Mouse (Mus musculus) forebrain, embryonic 13.5 days (tissue): Measurements from ENCODE around the gene Vipr1. TPM values are rescaled to one million over a fixed set of nuclear protein-coding genes. Genes with fewer than 3 reads are reported as not detected.
"Not testable (repeated sequence)": the region's sequence is repeated elsewhere in the genome, so short reads cannot be mapped to it uniquely, and the experiment has no call there.

ENCODE experiments used
- ATAC-seq: fragments of 200-750 bp; cut with Nextera tagmentation; 2 replicates; pipeline ENCODE4 v1.8.0; 2017
- H3K27ac ChIP-seq: fragments of 300-500 bp; sonication (generic); 2 replicates; pipeline ENCODE4 v1.5.1; 2015; ENCODE audit warnings: inconsistent platforms, mild to moderate bottlenecking, moderate library complexity
- H3K27me3 ChIP-seq: fragments of 300-500 bp; sonication (generic); 2 replicates; pipeline ENCODE4 v1.6.1; 2015; ENCODE audit warnings: mild to moderate bottlenecking, inconsistent platforms
- H3K36me3 ChIP-seq: fragments of 300-500 bp; sonication (generic); 2 replicates; pipeline ENCODE4 v1.6.1; 2015; ENCODE audit warnings: mild to moderate bottlenecking, inconsistent platforms; ENCODE audit not compliant: poor library complexity, severe bottlenecking
- H3K4me1 ChIP-seq: fragments of 300-500 bp; sonication (generic); 2 replicates; pipeline ENCODE4 v1.6.1; 2015; ENCODE audit warnings: inconsistent platforms
- H3K4me2 ChIP-seq: fragments of 300-500 bp; sonication (generic); 2 replicates; pipeline ENCODE4 v1.6.1; 2015; ENCODE audit warnings: inconsistent platforms, mild to moderate bottlenecking, moderate library complexity
- H3K4me3 ChIP-seq: fragments of 300-500 bp; sonication (generic); 2 replicates; pipeline ENCODE4 v1.5.1; 2015; ENCODE audit warnings: mild to moderate bottlenecking, inconsistent platforms
- H3K9ac ChIP-seq: fragments of 300-500 bp; sonication (generic); 2 replicates; pipeline ENCODE4 v1.6.1; 2015; ENCODE audit warnings: mild to moderate bottlenecking, inconsistent platforms
- H3K9me3 ChIP-seq: fragments of 300-500 bp; sonication (generic); replicated peaks from 2 replicates; pipeline ENCODE4 v1.6.1; 2016; ENCODE audit warnings: inconsistent platforms
- WGBS: fragments of 180-500 bp; shearing (Covaris S2); methylation state at CpG from one replicate; pipeline ENCODE4 v1.1.7; 2015; 5-methylcytosine and 5-hydroxymethylcytosine counted together
- polyA plus RNA-seq: library from polyadenylated mRNA; unstranded; fragments of >200 nt; fragmentation: Nextera tagmentation; extraction: Ambion mirVana; gene quantifications from 2 replicates; pipeline ENCODE4 v1.2.1, GENCODE M21; 2015

Gene Vipr1
- polyA plus RNA-seq = 0.37 and 0.59 TPM in 2 replicates

- ATAC-seq = peak; percentile 95
These were observed at the start of gene Vipr1 for GRCm38 (mm10) chr9:121642401-121643181. TSS of gene Vipr1 (plus strand) at chr9:121642716.

DNA sequence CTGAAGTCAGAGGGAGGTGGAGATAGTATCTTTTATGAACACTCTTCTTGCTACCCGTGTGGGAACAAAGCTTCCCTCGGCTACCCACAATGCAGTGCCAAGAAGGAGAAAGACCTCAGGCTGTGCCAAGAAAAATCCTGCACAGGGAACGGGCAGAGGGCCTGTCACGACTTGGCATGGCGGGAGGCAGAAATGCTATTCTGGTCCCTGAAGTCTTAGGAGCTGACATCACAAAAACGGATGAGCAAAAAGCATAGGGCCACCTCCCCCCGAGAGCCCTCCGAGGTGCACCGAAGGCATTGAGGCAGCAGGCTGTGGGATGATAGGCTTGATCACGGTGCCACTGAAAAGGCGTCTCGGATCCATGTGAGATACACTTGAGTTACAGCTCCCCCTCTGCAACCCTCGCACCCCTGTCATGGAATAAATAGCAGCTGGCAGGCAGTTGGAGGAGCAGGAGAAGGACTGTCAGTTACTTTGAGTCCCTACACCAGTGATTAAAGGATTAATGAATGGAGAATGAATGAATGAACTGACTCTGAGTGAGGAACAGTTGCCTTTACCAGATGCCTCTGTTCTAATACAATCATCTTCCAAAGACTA, 49.5 kb upstream of the Vipr1 start:
- Histone ChIP-seq H3K9me3 (peaks cover 7% of the 10 kb centered on the region; the same call in 1 of the 2 replicates), H3K4me2 (no peak overlapping the region), H3K27ac (peak overlapping the region; percentile 31; the same call in 1 of the 2 replicates), H3K9ac (no peak overlapping the region), H3K4me3 (no peak overlapping the region), H3K4me1 (peaks cover 23% of the 10 kb centered on the region), H3K27me3 (no peaks in the 10 kb centered on the region), H3K36me3 (no peaks in the 10 kb centered on the region)
- ATAC-seq = no peak
- 57% methylated on average over 13 of the region's 13 CpGs for WGBS

More at GRCm38 (mm10) chr9:121642401-121643181, at the start of gene Vipr1:
- Histone ChIP-seq H3K4me3 (peak within 1 kb of the TSS; percentile 55), H3K27me3 (peaks cover 76% of the 10 kb centered on the region), H3K27ac (no peak within 1 kb of the TSS), H3K9ac (peak within 1 kb of the TSS; percentile 75), H3K36me3 (no peaks in the 10 kb centered on the region), H3K4me2 (peak within 1 kb of the TSS; percentile 90), H3K4me1 (peaks cover 24% of the 10 kb centered on the region), H3K9me3 (no peaks in the 10 kb centered on the region)
- under 1% methylated on average over 78 of the region's 79 CpGs for WGBS

DNA sequence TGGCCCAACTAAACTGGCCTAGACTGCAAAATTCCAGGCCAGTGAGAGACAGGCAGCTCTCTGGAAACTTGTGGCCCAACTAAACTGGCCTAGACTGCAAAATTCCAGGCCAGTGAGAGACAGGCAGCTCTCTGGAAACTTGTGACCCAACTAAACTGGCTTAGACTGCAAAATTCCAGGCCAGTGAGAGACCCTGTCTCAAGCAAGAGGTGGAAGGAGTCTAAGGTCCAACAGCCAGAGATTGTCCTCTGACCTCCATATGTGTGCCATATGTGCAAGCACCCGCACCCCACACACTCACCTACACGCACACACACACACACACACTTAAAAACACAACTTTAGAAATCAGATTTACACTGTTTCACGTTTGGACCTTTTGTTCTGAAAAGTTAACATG, 48.7 kb upstream of the Vipr1 start:
- H3K9me3 ChIP-seq, ATAC-seq, H3K4me3 ChIP-seq, H3K9ac ChIP-seq, H3K27me3 ChIP-seq, H3K36me3 ChIP-seq, H3K4me2 ChIP-seq, H3K27ac ChIP-seq: not testable (repeated sequence)
- H3K4me1 ChIP-seq = peaks cover 23% of the 10 kb centered on the region
- 85% methylated on average over 3 of the region's 3 CpGs for WGBS

DNA sequence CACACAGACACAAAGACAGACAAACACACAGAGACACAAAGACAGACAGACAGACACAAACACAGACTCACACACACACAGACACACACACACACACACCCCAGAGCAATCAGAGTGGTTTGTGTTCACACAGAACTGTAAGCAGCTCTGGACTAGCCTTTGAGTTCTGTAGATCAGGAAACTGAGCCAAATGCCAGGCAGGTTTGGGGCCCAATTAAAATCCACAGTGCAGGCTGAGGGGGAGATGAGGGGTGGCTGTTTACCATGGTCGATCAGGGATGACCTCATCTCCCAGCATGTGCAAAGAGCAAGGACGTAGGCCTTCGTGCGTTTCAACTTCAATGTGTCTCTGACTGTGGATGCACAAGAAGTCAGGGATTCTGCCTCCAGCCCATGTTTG, 47.7 kb upstream of the Vipr1 start:
- no peaks in the 10 kb centered on the region for H3K9me3 ChIP-seq
- H3K27ac ChIP-seq = no peak overlapping the region
- H3K9ac ChIP-seq = no peak overlapping the region
- 0 out of 2 replicates have a peak, but pooled peaks cover 6% of the 10 kb centered on the region for H3K27me3 ChIP-seq
- H3K36me3 ChIP-seq = no peaks in the 10 kb centered on the region
- ATAC-seq = peak; percentile 55; the same call in 1 of the 2 replicates
- H3K4me3 ChIP-seq = no peak overlapping the region
- H3K4me2 ChIP-seq = no peak overlapping the region
- peaks cover 23% of the 10 kb centered on the region for H3K4me1 ChIP-seq
- 44% methylated on average over 4 of the region's 4 CpGs for WGBS

DNA sequence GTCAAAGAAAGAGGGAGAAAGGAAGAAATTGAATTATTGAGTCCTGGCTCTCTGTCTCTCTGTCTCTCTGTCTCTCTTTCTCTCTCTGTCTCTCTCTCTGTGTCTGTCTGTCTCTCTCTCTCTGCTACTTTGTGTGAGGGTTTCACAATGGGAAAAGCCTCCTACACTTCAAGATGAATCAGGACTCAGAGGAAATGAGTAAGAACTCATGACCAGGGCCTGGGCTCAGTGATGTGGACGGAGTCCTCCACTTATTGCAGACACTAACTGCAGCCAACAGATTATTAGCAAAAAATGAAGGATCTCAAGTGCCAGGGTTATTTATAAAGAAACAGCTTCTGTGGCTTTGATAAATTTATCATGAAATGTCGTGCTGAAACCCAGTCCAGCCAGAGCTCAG, 44.4 kb upstream of the Vipr1 start:
- H3K9ac ChIP-seq = no peak overlapping the region
- H3K4me2 ChIP-seq = no peak overlapping the region
- H3K9me3 ChIP-seq = no peaks in the 10 kb centered on the region
- no peaks in the 10 kb centered on the region for H3K36me3 ChIP-seq
- 0 out of 2 replicates have a peak, but pooled peaks cover 6% of the 10 kb centered on the region for H3K27me3 ChIP-seq
- no peak for ATAC-seq
- H3K4me3 ChIP-seq = no peak overlapping the region
- peaks cover 21% of the 10 kb centered on the region for H3K4me1 ChIP-seq
- no peak overlapping the region for H3K27ac ChIP-seq
- WGBS = 80% methylated on average over 2 of the region's 2 CpGs

- Histone ChIP-seq H3K27ac (no peak overlapping the region), H3K4me2 (no peak overlapping the region), H3K36me3 (no peaks in the 10 kb centered on the region), H3K9ac (no peak overlapping the region), H3K4me3 (no peak overlapping the region), H3K27me3 (0 out of 2 replicates have a peak, but pooled peaks cover 6% of the 10 kb centered on the region), H3K4me1 (peaks cover 11% of the 10 kb centered on the region), H3K9me3 (no peaks in the 10 kb centered on the region)
- ATAC-seq = no peak
- WGBS = 84% methylated on average over 6 of the region's 6 CpGs
These were observed 43.0 kb upstream of the Vipr1 start for GRCm38 (mm10) chr9:121599551-121599950.

DNA sequence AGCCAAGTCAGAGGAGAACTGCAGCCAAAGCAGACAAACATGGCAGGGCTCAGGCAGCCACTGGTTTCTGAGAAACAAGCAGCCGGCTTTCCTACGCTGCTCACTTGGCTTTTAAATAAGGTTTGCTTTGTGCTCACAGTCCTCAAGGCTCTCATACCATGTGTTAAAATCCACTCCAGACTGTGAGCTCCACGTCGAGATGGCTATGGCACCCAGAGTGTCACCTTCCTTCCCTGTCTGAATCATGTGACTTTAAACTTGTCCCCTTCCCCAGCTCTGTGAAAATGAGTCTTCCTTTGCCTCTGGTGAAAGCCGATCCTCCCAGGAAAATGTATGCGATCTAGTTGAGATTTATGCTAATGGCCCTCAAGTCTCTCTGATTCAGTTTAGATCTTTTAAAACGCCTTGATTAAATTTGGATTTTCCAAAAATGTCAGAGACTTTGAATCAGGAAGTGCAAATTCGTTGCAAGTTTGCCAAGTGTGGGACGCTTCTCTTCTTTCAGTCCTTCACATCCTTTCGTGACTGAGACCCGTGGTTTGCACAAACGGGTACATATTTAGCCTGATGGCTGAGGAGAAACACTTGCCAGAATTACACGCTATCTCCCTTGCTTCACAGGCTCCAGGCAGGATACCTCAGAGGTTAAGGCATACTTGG, 42.2 kb upstream of the Vipr1 start:
- H3K9ac ChIP-seq = no peak overlapping the region
- H3K4me1 ChIP-seq = peaks cover 5% of the 10 kb centered on the region; the same call in 1 of the 2 replicates
- H3K4me2 ChIP-seq = no peak overlapping the region
- 57% methylated on average over 13 of the region's 13 CpGs for WGBS
- H3K27ac ChIP-seq = no peak overlapping the region
- ATAC-seq = no peak
- no peaks in the 10 kb centered on the region for H3K36me3 ChIP-seq
- H3K27me3 ChIP-seq = 0 out of 2 replicates have a peak, but pooled peaks cover 6% of the 10 kb centered on the region
- no peak overlapping the region for H3K4me3 ChIP-seq
- no peaks in the 10 kb centered on the region for H3K9me3 ChIP-seq

GRCm38 (mm10) chr9:121600861-121601427, 41.6 kb upstream of the Vipr1 start:
- Histone ChIP-seq H3K4me2 (no peak overlapping the region), H3K4me3 (no peak overlapping the region), H3K9ac (no peak overlapping the region), H3K9me3 (no peaks in the 10 kb centered on the region), H3K27me3 (0 out of 2 replicates have a peak, but pooled peaks cover 6% of the 10 kb centered on the region), H3K36me3 (no peaks in the 10 kb centered on the region), H3K4me1 (peaks cover 5% of the 10 kb centered on the region; the same call in 1 of the 2 replicates), H3K27ac (no peak overlapping the region)
- 44% methylated on average over 6 of the region's 6 CpGs for WGBS
- no peak for ATAC-seq

GRCm38 (mm10) chr9:121602381-121602780, 40.1 kb upstream of the Vipr1 start:
- Histone ChIP-seq H3K27me3 (0 out of 2 replicates have a peak, but pooled peaks cover 6% of the 10 kb centered on the region), H3K27ac (no peak overlapping the region), H3K4me3 (no peak overlapping the region), H3K9me3 (no peaks in the 10 kb centered on the region), H3K9ac (no peak overlapping the region), H3K36me3 (no peaks in the 10 kb centered on the region), H3K4me2 (no peak overlapping the region), H3K4me1 (peaks cover 5% of the 10 kb centered on the region; the same call in 1 of the 2 replicates)
- no peak for ATAC-seq
- 87% methylated on average over 2 of the region's 2 CpGs for WGBS

DNA sequence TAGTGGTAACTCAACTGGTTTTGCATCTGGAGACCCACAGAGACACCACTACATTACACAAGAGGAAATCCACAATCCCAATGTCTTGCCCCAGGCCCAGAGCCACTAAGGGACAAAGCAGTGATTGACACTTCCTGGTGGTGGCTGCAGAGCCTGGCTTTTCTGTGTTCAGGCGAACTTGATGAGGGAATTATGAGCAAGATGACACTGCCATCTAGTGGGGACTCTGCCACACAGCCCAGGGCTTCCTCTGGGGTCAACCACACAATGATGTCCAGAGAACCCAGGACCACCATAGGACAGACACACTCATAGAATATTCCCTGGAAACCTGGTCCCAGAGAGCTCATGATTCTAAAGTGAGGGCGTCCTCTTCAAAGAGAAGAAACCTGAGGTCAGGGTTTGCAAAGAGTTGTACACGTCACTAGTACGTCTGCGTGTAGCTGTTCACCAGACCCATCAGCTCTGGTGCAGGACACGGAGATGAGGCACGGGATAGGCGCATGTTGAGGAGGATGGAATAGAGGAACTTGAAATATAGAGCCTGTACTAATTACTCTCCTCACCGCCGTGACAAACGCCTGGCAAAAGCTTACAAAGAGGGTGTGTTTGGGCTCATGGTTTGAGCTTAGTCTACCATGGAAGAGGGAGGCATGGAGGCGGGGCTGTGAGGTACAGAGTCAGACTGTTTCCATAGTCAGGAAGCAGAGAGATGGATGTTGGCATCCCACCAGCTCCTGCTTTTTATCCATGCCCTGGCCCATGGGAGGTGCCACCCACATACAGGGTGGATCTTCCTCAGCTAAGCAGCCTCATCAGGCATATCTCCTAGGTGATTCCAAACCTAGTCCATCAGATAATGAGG, 36.9 kb upstream of the Vipr1 start:
- H3K36me3 ChIP-seq = no peaks in the 10 kb centered on the region
- H3K4me3 ChIP-seq = no peak overlapping the region
- H3K4me2 ChIP-seq = no peak overlapping the region
- WGBS = 58% methylated on average over 12 of the region's 12 CpGs
- no peaks in the 10 kb centered on the region for H3K27me3 ChIP-seq
- ATAC-seq = peak; percentile 87
- no peak overlapping the region for H3K9ac ChIP-seq
- no peaks in the 10 kb centered on the region for H3K9me3 ChIP-seq
- peaks cover 3% of the 10 kb centered on the region; the same call in 1 of the 2 replicates for H3K4me1 ChIP-seq
- no peak overlapping the region for H3K27ac ChIP-seq

DNA sequence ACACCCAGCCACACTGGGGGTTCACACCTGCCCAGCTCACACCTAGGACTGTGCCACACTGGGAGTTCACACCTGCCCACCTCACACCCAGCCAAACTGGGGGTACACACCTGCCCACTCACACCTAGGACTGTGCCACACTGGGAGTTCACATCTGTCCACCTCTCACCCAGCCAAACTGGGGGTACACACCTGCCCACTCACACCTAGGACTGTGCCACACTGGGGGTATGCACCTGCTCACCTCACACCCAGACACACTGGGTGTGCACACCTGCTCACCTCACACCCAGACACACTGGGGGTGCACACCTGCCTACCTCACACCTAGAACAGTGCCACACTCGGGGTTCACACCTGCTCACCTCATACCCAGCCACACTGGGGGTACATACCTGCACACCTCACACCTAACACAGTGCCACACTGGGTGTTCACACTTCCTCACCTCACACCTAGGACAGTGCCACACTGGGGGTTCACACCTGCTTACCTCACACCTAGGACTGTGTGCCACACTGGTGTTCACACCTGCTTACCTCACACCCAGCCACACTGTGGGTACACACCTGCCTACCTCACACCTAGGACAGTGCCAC, 35.9 kb upstream of the Vipr1 start:
- Histone ChIP-seq H3K4me3 (no peak overlapping the region), H3K36me3 (no peaks in the 10 kb centered on the region), H3K9me3 (peaks cover 4% of the 10 kb centered on the region; the same call in 1 of the 2 replicates), H3K4me2 (no peak overlapping the region), H3K27ac (no peak overlapping the region), H3K4me1 (no peaks in the 10 kb centered on the region), H3K9ac (no peak overlapping the region), H3K27me3 (no peaks in the 10 kb centered on the region)
- WGBS = 48% methylated on average over 1 of the region's 1 CpGs
- peak; percentile 45; the same call in 1 of the 2 replicates for ATAC-seq
